Mouse (Mus musculus) splenic B cell, adult 2 months (primary cell): ENCODE results near the gene Rps5.
"Not testable (repeated sequence)": the region's sequence is repeated elsewhere in the genome, so short reads cannot be mapped to it uniquely, and the experiment has no call there.

Experiments
- DNase-seq: peaks from one replicate; pipeline ENCODE4 v3.0.0-alpha.2; 2011; ENCODE audit warnings: low read depth, low spot score
- H3K27me3 ChIP-seq: 2 replicates; pipeline ENCODE4 v1.6.1; 2012; ENCODE audit warnings: mild to moderate bottlenecking, low read length, moderate library complexity, mixed read lengths; ENCODE audit not compliant: control insufficient read depth, poor library complexity, insufficient read depth, severe bottlenecking
- H3K36me3 ChIP-seq: 2 replicates; pipeline ENCODE4 v1.6.1; 2012; ENCODE audit warnings: mild to moderate bottlenecking, low read length, moderate library complexity, mixed read lengths; ENCODE audit not compliant: control insufficient read depth, poor library complexity, insufficient read depth, severe bottlenecking

The Rps5 gene

DNA sequence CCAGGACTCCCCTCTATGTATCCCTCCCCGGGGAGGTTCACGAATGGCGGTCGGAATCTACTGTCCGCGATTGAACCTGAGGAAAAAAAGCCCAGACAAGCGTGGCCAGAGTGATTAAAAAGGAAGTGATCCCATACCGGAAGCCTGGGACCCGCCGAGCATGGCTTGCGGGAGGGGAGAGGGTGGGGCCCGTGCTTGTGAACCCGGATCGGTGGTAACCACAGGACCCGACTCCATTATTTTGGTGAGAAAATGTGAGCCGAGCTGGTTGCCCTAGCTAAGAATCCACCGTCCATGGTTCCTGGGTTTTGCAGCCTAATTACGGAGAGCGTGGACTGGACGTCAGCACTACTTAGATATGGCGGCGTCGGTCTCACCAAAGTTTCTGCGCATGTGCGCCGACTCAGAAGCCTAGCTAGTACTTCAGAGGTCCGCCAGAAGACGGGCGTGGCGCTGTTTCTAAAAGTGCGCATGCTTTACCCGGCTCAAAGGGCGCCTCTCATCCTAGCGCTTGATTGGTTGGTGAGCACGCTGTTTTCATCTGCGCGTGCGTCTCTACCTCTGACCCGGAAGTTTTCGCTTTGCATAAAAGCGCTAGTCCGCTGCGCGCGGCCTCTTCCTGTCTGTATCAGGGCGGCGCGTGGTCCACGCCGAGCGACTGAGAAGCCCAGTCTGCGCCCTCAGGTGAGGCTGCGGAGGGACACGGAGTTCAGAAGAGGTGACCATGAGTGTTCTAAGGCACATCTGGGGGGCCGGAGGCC, at the start of gene Rps5:
TSS of gene Rps5 (plus strand) at position 586 of the 761 bp plus-strand sequence.
- H3K27me3 ChIP-seq: no peaks in the 10 kb centered on the region
- H3K36me3 ChIP-seq: peaks cover 22% of the 10 kb centered on the region
- DNase-seq: peak; percentile 100

DNA sequence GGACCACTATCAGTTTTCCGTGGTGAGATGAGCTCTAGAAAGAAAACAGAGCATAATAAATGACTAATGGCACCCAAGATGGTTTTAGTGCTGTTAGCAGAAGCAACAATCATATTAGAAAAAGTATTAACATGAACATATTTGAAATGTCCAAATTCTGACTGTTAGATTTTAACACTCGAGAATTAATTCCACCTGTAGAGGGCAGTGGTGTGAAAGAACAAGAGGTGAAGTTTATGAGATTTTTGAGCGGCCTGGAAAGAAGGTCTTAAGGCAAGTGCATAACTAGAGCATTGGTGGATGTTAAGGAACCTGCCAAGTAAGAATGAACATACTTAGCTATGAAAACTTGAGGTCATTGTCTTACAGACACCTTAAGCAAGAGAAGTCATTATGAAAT, 47.8 kb upstream of the Rps5 start:
- DNase-seq: peak; percentile 71
- Histone ChIP-seq H3K36me3 (no peaks in the 10 kb centered on the region), H3K27me3 (no peaks in the 10 kb centered on the region)

GRCm38 (mm10) chr7:12880036-12880435, 42.1 kb upstream of the Rps5 start:
- DNase-seq: no peak
- no peaks in the 10 kb centered on the region for H3K36me3 ChIP-seq
- H3K27me3 ChIP-seq: no peaks in the 10 kb centered on the region

DNA sequence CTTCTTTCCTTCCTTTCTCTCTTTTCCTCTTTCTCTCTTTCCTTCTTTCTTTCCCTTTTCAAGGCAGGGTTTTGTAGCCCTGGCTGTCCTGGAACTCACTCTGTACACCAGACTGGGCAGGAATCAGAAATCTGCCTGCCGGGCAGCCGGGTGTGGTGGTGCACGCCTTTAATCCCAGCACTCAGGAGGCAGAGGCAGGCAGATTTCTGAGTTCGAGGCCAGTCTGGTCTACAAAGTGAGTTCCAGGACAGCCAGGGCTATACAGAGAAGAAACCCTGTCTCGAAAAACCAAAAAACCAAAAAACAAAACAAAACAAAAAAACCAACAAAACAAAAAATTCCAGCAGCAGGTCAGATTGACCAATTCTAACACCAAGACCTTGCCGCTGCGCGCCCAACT, 41.6 kb upstream of the Rps5 start:
- not testable (repeated sequence) for H3K27me3 ChIP-seq, H3K36me3 ChIP-seq, DNase-seq

DNA sequence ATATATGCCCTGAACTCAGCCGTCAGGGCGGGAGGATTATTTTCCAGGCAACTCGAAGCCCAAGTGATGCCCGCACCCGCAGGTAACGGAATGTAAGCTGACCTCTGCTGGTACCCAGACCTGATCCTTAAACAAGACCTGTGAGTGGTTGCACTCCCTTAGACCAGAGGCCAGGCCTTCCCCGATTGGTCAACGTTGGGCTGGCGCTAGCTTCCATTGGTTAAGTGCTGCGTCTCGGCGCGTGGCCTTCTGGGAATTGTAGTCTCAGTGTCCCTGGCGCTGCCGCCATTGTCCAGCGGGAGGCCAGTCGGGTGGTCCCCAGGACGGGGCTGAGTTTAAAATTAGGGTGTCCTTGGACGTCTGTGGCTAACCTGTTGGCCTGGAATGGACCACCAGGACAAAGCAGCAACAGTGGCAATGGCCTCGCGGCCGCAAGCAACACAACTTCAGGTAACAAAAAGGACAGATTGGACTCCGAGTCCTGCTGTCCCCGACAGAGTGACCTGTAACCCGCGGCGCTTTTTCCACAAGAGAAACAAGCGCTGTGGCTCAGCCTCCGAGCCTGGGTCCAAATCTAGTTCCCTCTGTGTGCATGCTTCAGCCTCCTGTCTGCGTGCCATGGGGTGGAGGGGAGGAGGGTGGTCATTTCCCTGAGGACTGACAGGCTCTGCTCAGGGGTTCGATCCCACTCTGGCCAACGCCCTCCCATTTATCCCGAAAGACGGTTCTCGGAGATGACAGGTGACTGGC, 41.0 kb upstream of the Rps5 start, which contains the start of gene Zfp128:
TSS of gene Zfp128 (plus strand) at position 267 of the 750 bp plus-strand sequence.
- peak; percentile 94 for DNase-seq
- H3K36me3 ChIP-seq: no peaks in the 10 kb centered on the region; the same call in 1 of the 2 replicates
- H3K27me3 ChIP-seq: no peaks in the 10 kb centered on the region

DNA sequence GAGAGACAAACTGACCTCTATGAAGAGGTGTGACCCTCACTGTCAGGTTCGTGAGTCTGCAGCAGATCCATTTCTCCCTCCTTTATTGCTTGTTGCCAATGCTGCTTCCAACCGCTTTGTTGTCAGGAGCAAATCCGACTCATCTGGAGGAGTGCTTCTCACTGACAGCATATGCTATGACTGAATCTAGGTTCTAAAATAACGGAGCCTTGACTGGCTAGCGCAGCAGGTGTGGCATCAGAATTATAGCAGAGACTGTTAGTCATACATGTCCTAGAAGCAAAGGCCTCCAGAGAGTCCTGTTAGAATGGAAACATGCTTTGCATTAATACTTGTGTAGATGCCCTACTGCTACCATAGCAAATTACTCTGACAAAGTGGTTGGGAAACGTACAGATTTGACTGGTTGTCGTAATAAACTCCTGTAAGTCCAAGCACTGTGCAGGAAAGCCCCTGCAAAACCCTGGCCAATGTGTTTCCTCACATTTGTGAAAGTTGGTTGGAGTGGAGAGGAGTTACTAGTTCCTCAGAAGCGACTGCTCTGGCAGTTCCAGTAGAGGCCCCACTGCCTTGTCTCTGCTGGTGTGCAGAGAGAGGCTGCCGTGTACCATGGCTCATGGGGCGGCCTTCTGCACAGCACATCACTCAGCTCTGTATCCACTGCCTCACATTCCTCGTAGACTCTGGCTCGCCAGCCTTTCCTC, 35.4 kb upstream of the Rps5 start:
- Histone ChIP-seq H3K27me3 (no peaks in the 10 kb centered on the region; the same call in 1 of the 2 replicates), H3K36me3 (no peaks in the 10 kb centered on the region; the same call in none of the 2 replicates)
- no peak for DNase-seq

DNA sequence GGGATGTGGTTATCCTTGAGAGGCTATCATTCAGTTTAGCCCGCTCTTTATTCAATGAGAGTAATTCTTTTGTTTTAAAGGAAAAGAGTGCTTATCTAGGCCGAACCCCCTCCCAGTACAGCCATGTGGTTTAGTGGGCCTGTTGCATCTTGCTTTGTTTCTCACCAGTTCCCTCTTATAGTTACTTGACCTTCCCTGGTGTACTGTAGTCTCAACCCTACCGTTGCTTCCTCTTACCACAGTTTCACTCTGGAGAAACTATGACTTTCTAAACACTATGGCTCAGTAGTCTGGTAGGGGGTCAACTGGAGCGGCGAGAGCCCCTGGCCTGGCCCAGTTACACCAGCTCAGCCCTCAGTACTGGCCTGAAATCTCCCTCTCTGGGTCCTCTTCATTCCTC, 34.5 kb upstream of the Rps5 start:
- no peak for DNase-seq
- no peaks in the 10 kb centered on the region; the same call in 1 of the 2 replicates for H3K27me3 ChIP-seq
- no peaks in the 10 kb centered on the region; the same call in none of the 2 replicates for H3K36me3 ChIP-seq

GRCm38 (mm10) chr7:12890928-12891327, 31.2 kb upstream of the Rps5 start:
- Histone ChIP-seq H3K27me3 (no peaks in the 10 kb centered on the region; the same call in 1 of the 2 replicates), H3K36me3 (no peaks in the 10 kb centered on the region; the same call in 1 of the 2 replicates)
- no peak for DNase-seq

GRCm38 (mm10) chr7:12891334-12891733, 30.8 kb upstream of the Rps5 start:
- Histone ChIP-seq H3K36me3 (no peaks in the 10 kb centered on the region; the same call in 1 of the 2 replicates), H3K27me3 (no peaks in the 10 kb centered on the region; the same call in 1 of the 2 replicates)
- DNase-seq: no peak

GRCm38 (mm10) chr7:12897655-12898410, 24.3 kb upstream of the Rps5 start, which contains the start of gene Zscan22:
Zscan22 (plus strand) TSS chr7:12897815.
- no peaks in the 10 kb centered on the region for H3K27me3 ChIP-seq
- DNase-seq: peak; percentile 90

DNA sequence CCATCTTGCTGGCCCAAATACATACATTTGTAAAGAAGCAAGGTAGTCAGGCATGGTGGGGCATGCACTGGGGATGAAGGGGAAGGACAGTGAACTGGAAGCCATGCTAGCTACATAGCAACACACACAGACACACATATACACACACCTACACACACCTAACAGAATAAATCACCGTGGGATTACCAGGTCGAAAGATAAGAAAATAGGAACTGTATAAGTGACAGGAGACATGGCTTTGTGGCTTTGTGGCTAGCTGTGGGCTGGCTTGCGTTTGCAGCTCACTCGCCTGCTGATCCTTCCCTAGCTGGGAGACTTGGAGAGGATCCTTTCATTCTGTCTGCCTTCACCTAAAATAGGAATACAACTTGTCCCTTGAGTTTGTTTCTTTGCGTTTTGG, 20.6 kb upstream of the Rps5 start:
- no peak for DNase-seq
- Histone ChIP-seq H3K36me3 (peaks cover 9% of the 10 kb centered on the region), H3K27me3 (no peaks in the 10 kb centered on the region)

More at GRCm38 (mm10) chr7:12897655-12898410, 24.3 kb upstream of the Rps5 start, which contains the start of gene Zscan22:
- H3K36me3 ChIP-seq: peaks cover 4% of the 10 kb centered on the region; the same call in 1 of the 2 replicates

- H3K36me3 ChIP-seq: peaks cover 9% of the 10 kb centered on the region
- no peak for DNase-seq
- H3K27me3 ChIP-seq: no peaks in the 10 kb centered on the region
These were observed 18.5 kb upstream of the Rps5 start for GRCm38 (mm10) chr7:12903623-12904022.

- Histone ChIP-seq H3K27me3 (no peaks in the 10 kb centered on the region), H3K36me3 (peaks cover 9% of the 10 kb centered on the region)
- no peak for DNase-seq
These were observed 16.9 kb upstream of the Rps5 start for GRCm38 (mm10) chr7:12905146-12905545.

GRCm38 (mm10) chr7:12909498-12909962, 12.6 kb upstream of the Rps5 start:
- peak; percentile 90 for DNase-seq
- H3K27me3 ChIP-seq: no peaks in the 10 kb centered on the region

More at GRCm38 (mm10) chr7:12909498-12909962, 12.6 kb upstream of the Rps5 start:
- H3K36me3 ChIP-seq: peaks cover 5% of the 10 kb centered on the region
